Mouse (Mus musculus) C2C12 (cell line): ENCODE results near the gene Fscb.

Source experiments
- CTCF ChIP-seq: IDR thresholded peaks from one replicate; pipeline ENCODE4 v1.5.1; 2011; ENCODE audit not compliant: control insufficient read depth, insufficient read depth, insufficient read length
- MYOD1 ChIP-seq: IDR thresholded peaks from one replicate; pipeline ENCODE4 v1.6.1; 2011; ENCODE audit warnings: low read depth; ENCODE audit not compliant: control insufficient read depth, insufficient read length

DNA sequence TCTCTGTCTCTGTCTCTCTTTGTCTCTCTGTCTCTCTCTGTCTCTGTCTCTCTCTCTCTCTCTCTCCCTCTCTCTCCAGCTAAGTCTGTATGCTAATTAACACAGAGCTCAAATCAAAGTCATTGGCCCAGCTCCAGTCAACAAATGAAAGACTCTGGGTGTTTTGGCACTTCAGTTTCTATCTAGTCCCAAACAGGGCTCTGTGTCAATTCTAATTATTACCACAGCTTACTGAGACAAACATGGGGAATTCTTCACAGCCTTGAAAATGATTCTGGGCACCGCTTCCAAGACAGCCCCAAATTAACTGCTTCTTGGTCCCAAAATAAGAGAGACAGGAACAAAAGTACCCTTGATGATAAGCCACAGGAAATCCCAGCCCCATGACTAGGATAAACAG is 38.9 kb upstream of the Fscb start:
- TF ChIP-seq CTCF (no peak), MYOD1 (no peak)
